Mouse (Mus musculus): ENCODE measurements around the gene Zranb2. TPM values are rescaled to one million over a fixed set of nuclear protein-coding genes. Genes with fewer than 3 reads are reported as not detected.

Gene Zranb2
- polyA plus RNA-seq, 1 experiment from 2014 or later: 120 TPM

- WGBS: 94% methylated on average over 3 of the region's 3 CpGs
- Histone ChIP-seq H3K9ac (replicated peaks) (no peak overlapping the region), H3K9me3 (no peaks in the 10 kb centered on the region), H3K4me2 (replicated peaks) (no peak overlapping the region), H3K4me1 (replicated peaks) (no peaks in the 10 kb centered on the region), H3K27me3 (no peaks in the 10 kb centered on the region), H3K36me3 (peaks cover 41% of the 10 kb centered on the region), H3K27ac (no peak overlapping the region), H3K4me3 (replicated peaks) (no peak overlapping the region)
- peak; percentile 43; the same call in 1 of the 2 replicates for ATAC-seq
Observed at GRCm38 (mm10) chr3:157549758-157550600, 16.0 kb downstream of the Zranb2 start.

GRCm38 (mm10) chr3:157565196-157565595 is 31.2 kb downstream of the Zranb2 start:
- no peak overlapping the region for H3K27ac ChIP-seq
- H3K4me3 ChIP-seq (replicated peaks): no peak overlapping the region
- H3K9me3 ChIP-seq: no peaks in the 10 kb centered on the region
- no peak for ATAC-seq
- H3K4me2 ChIP-seq (replicated peaks): no peak overlapping the region
- peaks cover 39% of the 10 kb centered on the region for H3K27me3 ChIP-seq
- H3K36me3 ChIP-seq: no peaks in the 10 kb centered on the region
- H3K4me1 ChIP-seq (replicated peaks): peaks cover 15% of the 10 kb centered on the region
- WGBS: 8% methylated on average over 2 of the region's 2 CpGs
- no peak overlapping the region for H3K9ac ChIP-seq (replicated peaks)

- 2% methylated on average over 84 of the region's 84 CpGs for WGBS
- ATAC-seq: peak; percentile 65
- peak within 1 kb of the TSS; percentile 37; the same call in 1 of the 2 replicates for H3K9ac ChIP-seq (replicated peaks)
- peaks cover 39% of the 10 kb centered on the region for H3K27me3 ChIP-seq
- H3K9me3 ChIP-seq: no peaks in the 10 kb centered on the region
- H3K36me3 ChIP-seq: no peaks in the 10 kb centered on the region
- peak within 1 kb of the TSS; percentile 49 for H3K4me3 ChIP-seq (replicated peaks)
- no peak within 1 kb of the TSS for H3K27ac ChIP-seq
- H3K4me1 ChIP-seq (replicated peaks): peaks cover 15% of the 10 kb centered on the region
- peak within 1 kb of the TSS; percentile 82 for H3K4me2 ChIP-seq (replicated peaks)
Observed at GRCm38 (mm10) chr3:157566725-157567565, 33.0 kb downstream of the Zranb2 start, which contains the start of gene Ptger3. TSS of gene Ptger3 (plus strand) at chr3:157566892.

- Histone ChIP-seq H3K27me3 (peaks cover 39% of the 10 kb centered on the region), H3K9me3 (no peaks in the 10 kb centered on the region), H3K27ac (no peak overlapping the region), H3K4me3 (replicated peaks) (peak overlapping the region; percentile 49), H3K9ac (replicated peaks) (peak overlapping the region; percentile 37; the same call in 1 of the 2 replicates), H3K4me2 (replicated peaks) (peak overlapping the region; percentile 82), H3K36me3 (no peaks in the 10 kb centered on the region), H3K4me1 (replicated peaks) (peaks cover 15% of the 10 kb centered on the region)
- 2% methylated on average over 34 of the region's 34 CpGs for WGBS
- 0 out of 2 replicates have a peak, but pooled peaks have one; percentile 11 for ATAC-seq
Observed at GRCm38 (mm10) chr3:157567566-157568132, 33.7 kb downstream of the Zranb2 start.

GRCm38 (mm10) chr3:157572011-157572410 is 38.1 kb downstream of the Zranb2 start:
- Histone ChIP-seq H3K36me3 (no peaks in the 10 kb centered on the region), H3K4me3 (replicated peaks) (no peak overlapping the region), H3K4me2 (replicated peaks) (no peak overlapping the region), H3K27ac (no peak overlapping the region), H3K4me1 (replicated peaks) (peaks cover 9% of the 10 kb centered on the region), H3K9ac (replicated peaks) (no peak overlapping the region), H3K27me3 (peaks cover 25% of the 10 kb centered on the region), H3K9me3 (no peaks in the 10 kb centered on the region)
- ATAC-seq: no peak
- WGBS: 84% methylated on average over 6 of the region's 6 CpGs

- Histone ChIP-seq H3K27ac (no peak overlapping the region), H3K4me1 (replicated peaks) (no peaks in the 10 kb centered on the region), H3K4me2 (replicated peaks) (no peak overlapping the region), H3K4me3 (replicated peaks) (no peak overlapping the region), H3K36me3 (no peaks in the 10 kb centered on the region), H3K9me3 (no peaks in the 10 kb centered on the region), H3K9ac (replicated peaks) (no peak overlapping the region), H3K27me3 (no peaks in the 10 kb centered on the region)
- no peak for ATAC-seq
- WGBS: 90% methylated on average over 9 of the region's 9 CpGs
Observed at GRCm38 (mm10) chr3:157575441-157576342, 41.7 kb downstream of the Zranb2 start.

- no peak overlapping the region for H3K4me2 ChIP-seq (replicated peaks)
- H3K36me3 ChIP-seq: no peaks in the 10 kb centered on the region
Observed at GRCm38 (mm10) chr3:157576343-157576722, 42.4 kb downstream of the Zranb2 start.

GRCm38 (mm10) chr3:157576862-157577261 is 42.9 kb downstream of the Zranb2 start:
- H3K9ac ChIP-seq (replicated peaks): no peak overlapping the region
- no peaks in the 10 kb centered on the region for H3K36me3 ChIP-seq
- no peaks in the 10 kb centered on the region for H3K4me1 ChIP-seq (replicated peaks)
- no peak overlapping the region for H3K4me3 ChIP-seq (replicated peaks)
- no peak for ATAC-seq
- no peak overlapping the region for H3K27ac ChIP-seq
- H3K9me3 ChIP-seq: no peaks in the 10 kb centered on the region
- WGBS: 73% methylated on average over 1 of the region's 1 CpGs
- no peaks in the 10 kb centered on the region for H3K27me3 ChIP-seq
- H3K4me2 ChIP-seq (replicated peaks): no peak overlapping the region

More at GRCm38 (mm10) chr3:157576343-157576722, 42.4 kb downstream of the Zranb2 start:
- no peak for ATAC-seq
- H3K9ac ChIP-seq (replicated peaks): no peak overlapping the region
- 58% methylated on average over 1 of the region's 1 CpGs for WGBS
- H3K9me3 ChIP-seq: no peaks in the 10 kb centered on the region
- H3K4me3 ChIP-seq (replicated peaks): no peak overlapping the region
- H3K27me3 ChIP-seq: no peaks in the 10 kb centered on the region
- no peak overlapping the region for H3K27ac ChIP-seq
- no peaks in the 10 kb centered on the region for H3K4me1 ChIP-seq (replicated peaks)

GRCm38 (mm10) chr3:157578469-157579170 is 44.7 kb downstream of the Zranb2 start:
- ATAC-seq: no peak
- no peak overlapping the region for H3K4me3 ChIP-seq (replicated peaks)
- no peaks in the 10 kb centered on the region for H3K27me3 ChIP-seq
- no peaks in the 10 kb centered on the region for H3K36me3 ChIP-seq
- H3K4me1 ChIP-seq (replicated peaks): 0 out of 2 replicates have a peak, but pooled peaks cover 6% of the 10 kb centered on the region
- no peak overlapping the region for H3K4me2 ChIP-seq (replicated peaks)
- H3K9ac ChIP-seq (replicated peaks): no peak overlapping the region
- no peaks in the 10 kb centered on the region for H3K9me3 ChIP-seq
- WGBS: 95% methylated on average over 5 of the region's 5 CpGs
- H3K27ac ChIP-seq: no peak overlapping the region

GRCm38 (mm10) chr3:157579376-157579775 is 45.4 kb downstream of the Zranb2 start:
- 0 out of 2 replicates have a peak, but pooled peaks cover 6% of the 10 kb centered on the region for H3K4me1 ChIP-seq (replicated peaks)
- no peaks in the 10 kb centered on the region for H3K27me3 ChIP-seq
- H3K27ac ChIP-seq: no peak overlapping the region
- no peak overlapping the region for H3K4me3 ChIP-seq (replicated peaks)
- no peaks in the 10 kb centered on the region for H3K9me3 ChIP-seq
- H3K36me3 ChIP-seq: no peaks in the 10 kb centered on the region
- 65% methylated on average over 2 of the region's 2 CpGs for WGBS
- H3K4me2 ChIP-seq (replicated peaks): no peak overlapping the region
- ATAC-seq: no peak
- no peak overlapping the region for H3K9ac ChIP-seq (replicated peaks)
